Mouse (Mus musculus): ENCODE measurements at regions not wholly inside any gene's neighbourhood (a gene's known extent, or its start where the extent isn't known, plus 50 kb on each side); places are given as distances from the start of the nearest gene placed in this dataset.
A peak's percentile ranks its signal among the peaks of the same experiment; 100 is the strongest.

DNA sequence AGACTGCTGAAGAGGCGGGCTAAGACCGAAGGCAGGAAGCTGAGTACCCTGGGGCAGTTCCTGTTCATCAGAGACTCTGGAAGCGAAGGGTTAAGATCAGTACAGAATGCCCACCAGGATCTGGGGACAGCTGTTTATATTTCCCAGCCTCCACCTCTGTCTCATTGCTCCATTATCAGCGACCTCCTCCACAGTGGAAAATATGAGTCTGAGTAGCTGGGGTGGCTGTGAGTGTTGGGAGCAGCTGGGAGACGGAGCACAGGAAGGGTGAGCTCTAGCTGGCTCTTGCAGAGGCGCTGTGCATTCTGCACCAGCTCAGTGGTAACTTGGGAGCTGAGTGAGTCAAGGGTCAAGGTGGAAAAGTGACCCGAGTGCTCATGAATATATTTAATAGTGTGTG, 96.2 kb downstream of the Gm10604 start:
- H3K27ac ChIP-seq (ENCODE audit: low read length), result 0 out of 2 replicates have a peak overlapping the region, but pooled peaks have one; percentile 5
- H3K36me3 ChIP-seq (ENCODE audit: control insufficient read depth, insufficient read depth, low read length), result no peaks in the 10 kb centered on the region
- no peak overlapping the region for H3K4me2 ChIP-seq (ENCODE audit: low read depth, low read length)
- no peaks in the 10 kb centered on the region for H3K27me3 ChIP-seq (replicated peaks; ENCODE audit: control insufficient read depth, insufficient read depth, low read length)
- no peak overlapping the region for H3K4me3 ChIP-seq (ENCODE audit: low read length)
- H3K4me1 ChIP-seq (ENCODE audit: control insufficient read depth, insufficient read depth, low read length), result peaks cover 6% of the 10 kb centered on the region; the same call in 1 of the 2 replicates
- WGBS, result 33% methylated on average over 7 of the region's 7 CpGs
- peak; percentile 50 for ATAC-seq
- no peak overlapping the region for H3K9ac ChIP-seq (ENCODE audit: low read depth, low read length)
- no peaks in the 10 kb centered on the region for H3K9me3 ChIP-seq (ENCODE audit: control insufficient read depth, low read length)

DNA sequence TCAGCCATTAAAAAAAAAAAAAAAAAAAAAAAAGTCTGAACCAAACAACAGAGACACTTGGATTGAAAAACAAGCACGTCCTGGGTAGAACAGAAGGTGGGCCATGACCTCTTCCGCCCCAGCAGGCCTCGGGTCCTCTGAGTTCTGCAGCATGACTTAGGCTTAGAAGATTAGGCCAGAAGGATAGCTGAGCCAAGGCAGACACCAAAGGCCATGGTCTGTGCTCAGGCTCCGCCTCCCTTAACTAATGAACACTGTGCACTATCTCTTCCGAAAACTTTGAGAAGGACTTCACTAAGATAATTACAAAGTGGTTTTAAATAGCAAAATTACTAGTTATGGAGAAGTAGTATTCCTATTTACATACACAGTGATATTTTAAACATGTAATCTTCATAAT, 97.8 kb downstream of the Gm10604 start:
- H3K27ac ChIP-seq (ENCODE audit: low read length), result no peak overlapping the region
- ATAC-seq, result no peak

DNA sequence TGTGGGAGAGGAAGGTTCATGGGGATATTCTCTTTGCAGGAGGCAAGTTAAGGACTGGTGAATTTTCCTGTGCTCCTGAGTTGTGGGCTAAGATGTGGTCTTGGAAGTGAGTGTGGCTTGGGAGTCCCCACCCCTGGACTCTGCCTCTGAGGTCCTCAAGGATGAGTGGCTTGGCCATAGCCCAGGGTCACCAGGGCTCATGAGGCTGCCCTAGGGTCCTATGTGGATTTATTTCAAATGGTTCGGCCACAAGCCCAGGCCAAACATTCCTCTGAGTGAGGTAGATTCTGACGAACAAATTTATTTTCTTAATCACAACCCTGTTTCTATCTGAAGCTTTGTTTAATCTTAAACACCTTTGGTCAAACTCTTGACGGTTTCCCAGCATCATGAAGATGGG, 98.4 kb downstream of the Gm10604 start:
- no peaks in the 10 kb centered on the region for H3K9me3 ChIP-seq (ENCODE audit: control insufficient read depth, low read length)
- WGBS, result 82% methylated on average over 3 of the region's 3 CpGs
- no peak overlapping the region for H3K4me3 ChIP-seq (ENCODE audit: low read length)
- no peak overlapping the region for H3K9ac ChIP-seq (ENCODE audit: low read depth, low read length)
- H3K27ac ChIP-seq (ENCODE audit: low read length), result no peak overlapping the region
- ATAC-seq, result no peak
- H3K4me2 ChIP-seq (ENCODE audit: low read depth, low read length), result no peak overlapping the region
- no peaks in the 10 kb centered on the region for H3K27me3 ChIP-seq (replicated peaks; ENCODE audit: control insufficient read depth, insufficient read depth, low read length)
- no peaks in the 10 kb centered on the region for H3K36me3 ChIP-seq (ENCODE audit: control insufficient read depth, insufficient read depth, low read length)
- peaks cover 6% of the 10 kb centered on the region; the same call in 1 of the 2 replicates for H3K4me1 ChIP-seq (ENCODE audit: control insufficient read depth, insufficient read depth, low read length)

More for the DNA sequence above, 97.8 kb downstream of the Gm10604 start:
- no peaks in the 10 kb centered on the region for H3K27me3 ChIP-seq (replicated peaks; ENCODE audit: control insufficient read depth, insufficient read depth, low read length)
- H3K4me2 ChIP-seq (ENCODE audit: low read depth, low read length), result no peak overlapping the region
- H3K9ac ChIP-seq (ENCODE audit: low read depth, low read length), result no peak overlapping the region
- no peaks in the 10 kb centered on the region for H3K9me3 ChIP-seq (ENCODE audit: control insufficient read depth, low read length)
- peaks cover 6% of the 10 kb centered on the region; the same call in 1 of the 2 replicates for H3K4me1 ChIP-seq (ENCODE audit: control insufficient read depth, insufficient read depth, low read length)
- no peak overlapping the region for H3K4me3 ChIP-seq (ENCODE audit: low read length)
- 69% methylated on average over 5 of the region's 5 CpGs for WGBS
- no peaks in the 10 kb centered on the region for H3K36me3 ChIP-seq (ENCODE audit: control insufficient read depth, insufficient read depth, low read length)

DNA sequence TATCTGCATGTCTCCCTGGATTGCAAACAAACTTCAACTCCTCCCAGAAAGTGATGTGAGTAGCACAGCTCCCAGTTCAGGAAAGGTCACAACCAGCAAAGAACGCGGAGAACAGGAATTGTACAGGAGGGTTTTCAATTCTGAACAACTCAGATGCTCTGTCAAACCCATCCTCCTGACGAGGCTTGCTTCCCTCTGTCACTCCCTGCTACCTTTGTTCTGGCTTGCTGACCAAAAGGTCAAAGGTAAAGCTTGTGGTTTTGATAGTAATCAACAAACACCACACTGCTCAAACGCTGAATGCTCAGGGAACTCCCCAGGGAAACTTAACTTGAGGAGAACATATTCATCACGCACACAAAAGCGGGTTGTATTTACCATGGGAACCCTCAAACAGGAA, 102.4 kb downstream of the Gm10604 start:
- Histone ChIP-seq H3K27ac (ENCODE audit: low read length) (no peak overlapping the region), H3K4me2 (ENCODE audit: low read depth, low read length) (no peak overlapping the region), H3K27me3 (replicated peaks; ENCODE audit: control insufficient read depth, insufficient read depth, low read length) (no peaks in the 10 kb centered on the region), H3K9me3 (ENCODE audit: control insufficient read depth, low read length) (no peaks in the 10 kb centered on the region), H3K36me3 (ENCODE audit: control insufficient read depth, insufficient read depth, low read length) (no peaks in the 10 kb centered on the region), H3K4me3 (ENCODE audit: low read length) (no peak overlapping the region), H3K4me1 (ENCODE audit: control insufficient read depth, insufficient read depth, low read length) (no peaks in the 10 kb centered on the region; the same call in 1 of the 2 replicates), H3K9ac (ENCODE audit: low read depth, low read length) (no peak overlapping the region)
- 65% methylated on average over 6 of the region's 6 CpGs for WGBS
- no peak for ATAC-seq

DNA sequence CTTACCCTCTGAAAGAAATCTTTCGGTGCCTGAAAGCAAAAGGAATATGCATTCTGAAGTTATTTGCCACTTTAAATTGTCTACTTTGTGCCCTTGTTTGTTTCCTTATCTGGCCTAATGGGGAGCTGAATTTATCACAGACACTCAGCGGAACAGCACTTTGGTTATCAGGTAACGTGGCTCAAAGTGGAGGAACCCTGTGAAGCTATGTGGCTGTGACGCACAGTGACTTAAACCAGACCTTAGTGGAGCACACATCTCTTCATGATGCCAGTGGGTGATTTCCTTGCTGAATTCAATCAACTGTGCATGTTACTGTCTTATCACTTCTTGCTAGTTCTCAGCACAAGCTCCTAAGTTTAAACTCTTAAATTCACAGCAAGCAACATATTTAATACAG, 103.1 kb downstream of the Gm10604 start:
- Histone ChIP-seq H3K4me2 (ENCODE audit: low read depth, low read length) (no peak overlapping the region), H3K4me1 (ENCODE audit: control insufficient read depth, insufficient read depth, low read length) (no peaks in the 10 kb centered on the region; the same call in 1 of the 2 replicates), H3K36me3 (ENCODE audit: control insufficient read depth, insufficient read depth, low read length) (no peaks in the 10 kb centered on the region), H3K27me3 (replicated peaks; ENCODE audit: control insufficient read depth, insufficient read depth, low read length) (no peaks in the 10 kb centered on the region), H3K9me3 (ENCODE audit: control insufficient read depth, low read length) (no peaks in the 10 kb centered on the region), H3K4me3 (ENCODE audit: low read length) (no peak overlapping the region), H3K27ac (ENCODE audit: low read length) (no peak overlapping the region), H3K9ac (ENCODE audit: low read depth, low read length) (no peak overlapping the region)
- WGBS, result 80% methylated on average over 4 of the region's 4 CpGs
- ATAC-seq, result no peak

DNA sequence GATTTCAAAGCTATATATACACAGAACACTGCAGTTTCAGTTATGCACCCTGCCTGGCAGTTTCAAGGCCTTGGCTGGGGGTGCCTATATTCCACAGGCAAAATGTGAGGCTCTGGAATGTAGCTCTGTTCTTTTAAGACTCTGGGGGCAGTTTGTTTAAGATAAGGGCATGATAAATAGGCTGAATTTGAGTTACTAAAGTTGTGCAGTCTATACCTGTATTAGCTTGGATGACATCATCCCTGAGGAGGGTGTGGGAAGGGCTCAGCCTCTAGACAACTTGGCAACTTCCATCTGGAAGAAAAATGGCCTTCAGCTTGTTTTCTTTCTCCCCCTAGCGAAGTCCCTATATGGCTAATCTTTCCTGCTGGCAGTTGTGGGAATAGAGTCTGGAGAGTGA, 105.1 kb downstream of the Gm10604 start:
- Histone ChIP-seq H3K4me1 (ENCODE audit: control insufficient read depth, insufficient read depth, low read length) (no peaks in the 10 kb centered on the region; the same call in 1 of the 2 replicates), H3K9ac (ENCODE audit: low read depth, low read length) (no peak overlapping the region), H3K27ac (ENCODE audit: low read length) (0 out of 2 replicates have a peak overlapping the region, but pooled peaks have one; percentile 28), H3K4me2 (ENCODE audit: low read depth, low read length) (no peak overlapping the region), H3K36me3 (ENCODE audit: control insufficient read depth, insufficient read depth, low read length) (no peaks in the 10 kb centered on the region), H3K9me3 (ENCODE audit: control insufficient read depth, low read length) (no peaks in the 10 kb centered on the region), H3K4me3 (ENCODE audit: low read length) (no peak overlapping the region), H3K27me3 (replicated peaks; ENCODE audit: control insufficient read depth, insufficient read depth, low read length) (no peaks in the 10 kb centered on the region)
- 50% methylated on average over 1 of the region's 1 CpGs for WGBS
- peak; percentile 75 for ATAC-seq

DNA sequence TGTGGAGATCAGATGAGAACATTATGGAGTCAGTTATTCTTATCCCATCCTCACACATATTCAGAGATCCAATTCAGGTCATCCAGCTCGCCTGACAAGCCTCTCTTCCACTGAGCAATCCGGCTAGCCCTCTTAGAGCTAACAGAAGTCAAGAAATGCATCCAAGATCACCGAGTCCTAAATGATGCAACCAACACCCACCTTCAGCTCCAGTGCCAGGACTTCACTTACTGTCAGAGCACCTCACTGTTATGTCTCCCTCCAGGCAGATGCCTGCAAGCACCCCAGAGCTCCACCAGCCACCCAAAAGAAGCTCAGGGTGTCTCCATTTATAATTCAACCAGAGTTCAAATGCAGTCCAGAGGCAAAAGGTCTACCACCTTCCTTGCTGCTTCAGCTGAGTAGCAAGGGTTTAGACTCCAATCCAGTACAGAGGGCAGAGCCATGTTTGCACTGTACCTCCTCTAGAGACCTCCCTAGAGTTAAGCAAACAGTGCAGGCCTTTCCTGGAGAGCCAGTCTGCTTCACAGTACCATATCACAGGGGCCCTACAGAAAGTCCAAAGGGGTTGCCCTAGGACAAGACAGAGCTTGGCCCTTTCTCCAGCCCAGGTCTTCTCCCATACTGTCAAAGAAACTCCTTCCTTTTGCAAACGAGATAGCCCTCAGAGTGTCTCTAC, 106.3 kb downstream of the Gm10604 start:
- no peaks in the 10 kb centered on the region for H3K9me3 ChIP-seq (ENCODE audit: control insufficient read depth, low read length)
- no peak overlapping the region for H3K27ac ChIP-seq (ENCODE audit: low read length)
- ATAC-seq, result peak; percentile 50; the same call in 1 of the 2 replicates
- no peak overlapping the region for H3K4me3 ChIP-seq (ENCODE audit: low read length)
- no peaks in the 10 kb centered on the region; the same call in 1 of the 2 replicates for H3K4me1 ChIP-seq (ENCODE audit: control insufficient read depth, insufficient read depth, low read length)
- no peaks in the 10 kb centered on the region for H3K27me3 ChIP-seq (replicated peaks; ENCODE audit: control insufficient read depth, insufficient read depth, low read length)
- 72% methylated on average over 4 of the region's 4 CpGs for WGBS
- no peak overlapping the region for H3K4me2 ChIP-seq (ENCODE audit: low read depth, low read length)
- no peak overlapping the region for H3K9ac ChIP-seq (ENCODE audit: low read depth, low read length)
- H3K36me3 ChIP-seq (ENCODE audit: control insufficient read depth, insufficient read depth, low read length), result no peaks in the 10 kb centered on the region

DNA sequence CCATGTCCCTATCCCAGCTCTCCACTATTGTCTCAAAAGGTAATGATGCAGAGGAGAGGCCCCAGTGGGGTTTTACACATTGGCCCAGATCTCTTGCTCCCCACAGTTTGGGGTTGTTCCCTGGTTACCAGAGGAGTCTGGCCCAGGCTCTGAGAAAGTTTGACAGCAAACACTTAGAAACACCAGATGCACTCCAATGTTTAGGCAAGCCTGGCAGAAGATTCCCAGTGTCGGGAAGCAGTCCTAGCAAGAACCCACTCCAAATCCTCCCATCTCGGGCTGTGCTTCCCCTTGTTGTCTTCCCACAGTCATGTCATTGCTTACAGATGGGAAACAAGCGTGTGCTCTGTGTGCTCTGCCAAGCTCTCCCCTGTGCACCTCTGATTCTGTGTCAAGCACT, 109.0 kb downstream of the Gm10604 start:
- WGBS, result 49% methylated on average over 3 of the region's 3 CpGs
- Histone ChIP-seq H3K9me3 (ENCODE audit: control insufficient read depth, low read length) (no peaks in the 10 kb centered on the region), H3K4me3 (ENCODE audit: low read length) (no peak overlapping the region), H3K27ac (ENCODE audit: low read length) (peak overlapping the region; percentile 33; the same call in 1 of the 2 replicates), H3K4me2 (ENCODE audit: low read depth, low read length) (no peak overlapping the region), H3K4me1 (ENCODE audit: control insufficient read depth, insufficient read depth, low read length) (no peaks in the 10 kb centered on the region; the same call in 1 of the 2 replicates), H3K27me3 (replicated peaks; ENCODE audit: control insufficient read depth, insufficient read depth, low read length) (no peaks in the 10 kb centered on the region), H3K9ac (ENCODE audit: low read depth, low read length) (no peak overlapping the region), H3K36me3 (ENCODE audit: control insufficient read depth, insufficient read depth, low read length) (no peaks in the 10 kb centered on the region)
- ATAC-seq, result peak; percentile 41

DNA sequence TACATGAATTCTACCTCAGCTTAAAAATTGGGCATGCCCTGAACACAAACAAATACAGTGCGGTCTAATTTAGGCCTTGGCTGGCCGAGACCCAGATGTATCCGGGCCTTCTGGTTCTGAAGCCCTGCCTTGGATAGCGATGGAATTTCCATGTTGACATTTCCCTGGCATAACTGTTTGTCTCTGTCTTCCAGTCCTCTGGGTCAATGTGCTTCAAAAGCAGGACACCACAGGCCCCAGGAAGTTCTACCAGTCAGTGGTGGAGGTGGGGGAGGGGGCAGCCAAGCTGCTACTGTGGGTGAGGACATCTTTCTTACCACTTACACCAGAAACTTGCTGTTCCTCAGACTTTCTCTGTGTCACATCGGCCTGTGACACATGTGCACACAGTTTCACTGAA, 111.3 kb downstream of the Gm10604 start:
- no peaks in the 10 kb centered on the region for H3K27me3 ChIP-seq (replicated peaks; ENCODE audit: control insufficient read depth, insufficient read depth, low read length)
- 61% methylated on average over 5 of the region's 5 CpGs for WGBS
- no peak overlapping the region for H3K27ac ChIP-seq (ENCODE audit: low read length)
- H3K36me3 ChIP-seq (ENCODE audit: control insufficient read depth, insufficient read depth, low read length), result no peaks in the 10 kb centered on the region
- no peaks in the 10 kb centered on the region for H3K9me3 ChIP-seq (ENCODE audit: control insufficient read depth, low read length)
- no peak overlapping the region for H3K4me3 ChIP-seq (ENCODE audit: low read length)
- peaks cover 2% of the 10 kb centered on the region; the same call in 1 of the 2 replicates for H3K4me1 ChIP-seq (ENCODE audit: control insufficient read depth, insufficient read depth, low read length)
- H3K9ac ChIP-seq (ENCODE audit: low read depth, low read length), result no peak overlapping the region
- ATAC-seq, result no peak
- no peak overlapping the region for H3K4me2 ChIP-seq (ENCODE audit: low read depth, low read length)

Data from intestine, embryonic 16.5 days (tissue).